In genomic region chr4:63371890-63372289, GRCm38 (mm10) we compare ENCODE assay signal across 10 mouse cellular contexts. TPM values are rescaled to one million over a fixed set of nuclear protein-coding genes. Genes with fewer than 3 reads are reported as not detected.
A peak's percentile ranks its signal among the peaks of the same experiment; 100 is the strongest.
DNase-seq lines count a peak whose midpoint lies in the region; ATAC-seq and TF ChIP-seq lines count a peak whose summit lies in the region.
"Had no signal": no experiment of that assay in that cellular context is flagged by ENCODE, and none has a peak within 500 bp of the region (broad histone marks: within the 10 kb centered on the region; RNA-seq: fewer than 3 reads in every experiment).

No protein-coding gene starts in this region.

- no peak overlapping the region for H3K9ac ChIP-seq in forebrain, postnatal 0 days
- no peak overlapping the region for H3K9ac ChIP-seq in forebrain, embryonic 15.5 days (replicated peaks)
- no peak overlapping the region for H3K9ac ChIP-seq in midbrain, embryonic 13.5 days (replicated peaks)

- whole genome bisulfite sequencing in forebrain, postnatal 0 days, result 49% methylated on average over 3 of the region's 3 CpGs
- 67% methylated on average over 3 of the region's 3 CpGs for WGBS in forebrain, embryonic 15.5 days
- WGBS in midbrain, embryonic 10.5 days, result 67% methylated on average over 3 of the region's 3 CpGs
- 63% methylated on average over 3 of the region's 3 CpGs for WGBS in midbrain, embryonic 13.5 days

- TF ChIP-seq CTCF in forebrain, postnatal 0 days (IDR thresholded peaks at IDR 0.05; ENCODE audit: low read depth), result peak; percentile 65
- TF ChIP-seq CTCF in brain, embryonic 14.5 days (IDR thresholded peaks at IDR 0.05; ENCODE audit: borderline replicate concordance, extremely low read depth, insufficient read depth, insufficient read length), result peak; percentile 60; the same call in 1 of the 2 replicates

- no peak overlapping the region for H3K4me2 ChIP-seq in forebrain, postnatal 0 days (ENCODE audit: low read depth)
- no peak overlapping the region for H3K4me2 ChIP-seq in forebrain, embryonic 15.5 days (replicated peaks)
- H3K4me2 ChIP-seq in midbrain, embryonic 13.5 days (replicated peaks), result no peak overlapping the region

- H3K36me3 ChIP-seq in forebrain, postnatal 0 days (ENCODE audit: insufficient read depth), result peaks cover 19% of the 10 kb centered on the region
- H3K36me3 ChIP-seq in forebrain, embryonic 15.5 days, result peaks cover 31% of the 10 kb centered on the region; the same call in 1 of the 2 replicates
- H3K36me3 ChIP-seq in midbrain, embryonic 10.5 days, result peaks cover 88% of the 10 kb centered on the region
- peaks cover 73% of the 10 kb centered on the region for H3K36me3 ChIP-seq in midbrain, embryonic 13.5 days
- H3K36me3 ChIP-seq: G1E had no signal

- H3K4me1 ChIP-seq in forebrain, postnatal 0 days (ENCODE audit: insufficient read depth), result no peaks in the 10 kb centered on the region
- H3K4me1 ChIP-seq in forebrain, embryonic 15.5 days, result peaks cover 10% of the 10 kb centered on the region
- H3K4me1 ChIP-seq in midbrain, embryonic 10.5 days, result peaks cover 15% of the 10 kb centered on the region
- H3K4me1 ChIP-seq in midbrain, embryonic 13.5 days (replicated peaks), result peaks cover 8% of the 10 kb centered on the region; the same call in 1 of the 2 replicates

- no peaks in the 10 kb centered on the region for H3K9me3 ChIP-seq in forebrain, postnatal 0 days (ENCODE audit: low read length)
- H3K9me3 ChIP-seq in forebrain, embryonic 15.5 days, result no peaks in the 10 kb centered on the region
- H3K9me3 ChIP-seq in midbrain, embryonic 10.5 days (replicated peaks), result no peaks in the 10 kb centered on the region
- no peaks in the 10 kb centered on the region for H3K9me3 ChIP-seq in midbrain, embryonic 13.5 days
- H3K9me3 ChIP-seq: megakaryocyte, embryonic 14.5 days had no signal

- no peak overlapping the region for H3K4me3 ChIP-seq in forebrain, postnatal 0 days (ENCODE audit: low read depth, low read length)
- no peak overlapping the region for H3K4me3 ChIP-seq in forebrain, embryonic 15.5 days
- H3K4me3 ChIP-seq in midbrain, embryonic 10.5 days, result no peak overlapping the region
- H3K4me3 ChIP-seq in midbrain, embryonic 13.5 days (replicated peaks), result no peak overlapping the region
- H3K4me3 ChIP-seq: megakaryocyte, embryonic 14.5 days had no signal

- H3K27ac ChIP-seq in forebrain, postnatal 0 days (ENCODE audit: low read depth, low read length), result no peak overlapping the region
- H3K27ac ChIP-seq in forebrain, embryonic 15.5 days (replicated peaks), result no peak overlapping the region
- no peak overlapping the region for H3K27ac ChIP-seq in midbrain, embryonic 10.5 days (replicated peaks)
- H3K27ac ChIP-seq in midbrain, embryonic 13.5 days, result no peak overlapping the region

- TF ChIP-seq POLR2A in brain, embryonic 14.5 days (IDR thresholded peaks at IDR 0.05; ENCODE audit: borderline replicate concordance, extremely low read depth, insufficient read depth, insufficient read length, poor library complexity, severe bottlenecking), result no peak

- ATAC-seq in forebrain, postnatal 0 days, result no peak
- ATAC-seq in forebrain, embryonic 15.5 days (replicated peaks), result no peak
- no peak for ATAC-seq in midbrain, embryonic 13.5 days

- peak; percentile 48 for DNase-seq in forebrain, postnatal 0 days
- DNase-seq in midbrain, embryonic 10.5 days (ENCODE audit: low spot score), result peak; percentile 38
- peak; percentile 59 for DNase-seq in brain, embryonic 14.5 days (ENCODE audit: low read depth)
- peak; percentile 79 for DNase-seq in liver
- DNase-seq in spleen, postnatal 36 days (ENCODE audit: low spot score in 2 of 2), result peak; percentile 68 to 72
- DNase-seq in layer of hippocampus, adult 9-11 months, result no peak

- no peaks in the 10 kb centered on the region for H3K27me3 ChIP-seq in forebrain, postnatal 0 days (ENCODE audit: insufficient read depth, low read length)
- H3K27me3 ChIP-seq in forebrain, embryonic 15.5 days, result no peaks in the 10 kb centered on the region
- H3K27me3 ChIP-seq in midbrain, embryonic 10.5 days (ENCODE audit: low read depth, poor library complexity, severe bottlenecking), result no peaks in the 10 kb centered on the region
- H3K27me3 ChIP-seq in midbrain, embryonic 13.5 days, result no peaks in the 10 kb centered on the region

RNA-seq across cellular contexts. Expression of gene Orm2, which starts 9.6 kb away (rescaled TPM):
- total RNA-seq in forebrain, postnatal 0 days (2014; rRNA removed), result not detected in 2 replicates
- polyA plus RNA-seq in forebrain, postnatal 0 days (2015; fragmentation: Nextera tagmentation; extraction: Ambion mirVana), result not detected in 2 replicates
- polyA plus RNA-seq in forebrain, embryonic 15.5 days (2015; fragmentation: Nextera tagmentation; extraction: Ambion mirVana), result not detected in 2 replicates
- polyA plus RNA-seq in midbrain, embryonic 10.5 days (2016; fragmentation: Nextera tagmentation; extraction: Ambion mirVana), result not detected in 2 replicates
- not detected in 2 replicates for polyA plus RNA-seq in midbrain, embryonic 13.5 days (2015; fragmentation: Nextera tagmentation; extraction: Ambion mirVana)
- polyA plus RNA-seq in brain, embryonic 14.5 days (2012; rRNA removed), result not detected in 2 replicates
- total RNA-seq: G1E had no signal
- polyA plus RNA-seq: G1E had no signal

RNA-seq across cellular contexts. Expression of gene Orm3, which starts 15.9 kb away (rescaled TPM):
- total RNA-seq in forebrain, postnatal 0 days (2014; rRNA removed), result not detected in 2 replicates
- not detected in 2 replicates for polyA plus RNA-seq in forebrain, postnatal 0 days (2015; fragmentation: Nextera tagmentation; extraction: Ambion mirVana)
- polyA plus RNA-seq in forebrain, embryonic 15.5 days (2015; fragmentation: Nextera tagmentation; extraction: Ambion mirVana), result not detected in 2 replicates
- polyA plus RNA-seq in midbrain, embryonic 10.5 days (2016; fragmentation: Nextera tagmentation; extraction: Ambion mirVana), result not detected in 2 replicates
- polyA plus RNA-seq in midbrain, embryonic 13.5 days (2015; fragmentation: Nextera tagmentation; extraction: Ambion mirVana), result not detected in 2 replicates
- not detected in 2 replicates for polyA plus RNA-seq in brain, embryonic 14.5 days (2012; rRNA removed)
- total RNA-seq: G1E had no signal
- polyA plus RNA-seq: G1E had no signal

RNA-seq across cellular contexts. Expression of gene Orm1, which starts 27.5 kb away (rescaled TPM):
- not detected in 2 replicates for total RNA-seq in forebrain, postnatal 0 days (2014; rRNA removed)
- not detected in 2 replicates for polyA plus RNA-seq in forebrain, postnatal 0 days (2015; fragmentation: Nextera tagmentation; extraction: Ambion mirVana)
- not detected in 2 replicates for polyA plus RNA-seq in forebrain, embryonic 15.5 days (2015; fragmentation: Nextera tagmentation; extraction: Ambion mirVana)
- not detected in 2 replicates for polyA plus RNA-seq in midbrain, embryonic 10.5 days (2016; fragmentation: Nextera tagmentation; extraction: Ambion mirVana)
- not detected in 2 replicates for polyA plus RNA-seq in midbrain, embryonic 13.5 days (2015; fragmentation: Nextera tagmentation; extraction: Ambion mirVana)
- not detected in 2 replicates for polyA plus RNA-seq in brain, embryonic 14.5 days (2012; rRNA removed)
- total RNA-seq: G1E had no signal
- polyA plus RNA-seq: G1E had no signal

RNA-seq across cellular contexts. Expression of gene Akna, which starts 31.3 kb away (rescaled TPM):
- total RNA-seq in forebrain, postnatal 0 days (2014; rRNA removed), result 3.5 and 6.1 TPM in 2 replicates
- 1.2 and 3.8 TPM in 2 replicates for polyA plus RNA-seq in forebrain, postnatal 0 days (2015; fragmentation: Nextera tagmentation; extraction: Ambion mirVana)
- polyA plus RNA-seq in forebrain, embryonic 15.5 days (2015; fragmentation: Nextera tagmentation; extraction: Ambion mirVana), result 12.4 and 16.0 TPM in 2 replicates
- polyA plus RNA-seq in midbrain, embryonic 10.5 days (2016; fragmentation: Nextera tagmentation; extraction: Ambion mirVana), result 12.8 and 17.3 TPM in 2 replicates
- polyA plus RNA-seq in midbrain, embryonic 13.5 days (2015; fragmentation: Nextera tagmentation; extraction: Ambion mirVana), result 10.7 and 11.8 TPM in 2 replicates
- polyA plus RNA-seq in brain, embryonic 14.5 days (2012; rRNA removed), result 7.7 and 9.1 TPM in 2 replicates
